Mouse (Mus musculus) CD8-positive naive resting alpha-beta T cell, adult 2 months (primary cell): ENCODE results near the gene Cox7c.
A peak's percentile ranks its signal among the peaks of the same experiment; 100 is the strongest.
"Not testable (repeated sequence)": the region's sequence is repeated elsewhere in the genome, so short reads cannot be mapped to it uniquely, and the experiment has no call there.

Experiments
- DNase-seq, 2 experiments: peaks; one replicate each; pipeline ENCODE4 v3.0.0; 2022; ENCODE audit warnings: low read depth in 2 of 2, low spot score in 2 of 2

The Cox7c gene

GRCm38 (mm10) chr13:86046254-86046951 is at the start of gene Cox7c:
Gene Cox7c (minus strand): TSS chr13:86046904.
- peak; percentile 79 to 81 for DNase-seq

GRCm38 (mm10) chr13:86068011-86068724 is 21.5 kb upstream of the Cox7c start:
- no peak for DNase-seq

- no peak for DNase-seq
Observed at GRCm38 (mm10) chr13:86067508-86067907, 20.8 kb upstream of the Cox7c start.

GRCm38 (mm10) chr13:86054091-86054490 is 7.4 kb upstream of the Cox7c start:
- not testable (repeated sequence) for DNase-seq

- no peak for DNase-seq
Observed at GRCm38 (mm10) chr13:86004907-86005675, 41.6 kb downstream of the Cox7c start.
